Comparison of ENCODE assay signal across 8 mouse cellular contexts in the genomic region with DNA sequence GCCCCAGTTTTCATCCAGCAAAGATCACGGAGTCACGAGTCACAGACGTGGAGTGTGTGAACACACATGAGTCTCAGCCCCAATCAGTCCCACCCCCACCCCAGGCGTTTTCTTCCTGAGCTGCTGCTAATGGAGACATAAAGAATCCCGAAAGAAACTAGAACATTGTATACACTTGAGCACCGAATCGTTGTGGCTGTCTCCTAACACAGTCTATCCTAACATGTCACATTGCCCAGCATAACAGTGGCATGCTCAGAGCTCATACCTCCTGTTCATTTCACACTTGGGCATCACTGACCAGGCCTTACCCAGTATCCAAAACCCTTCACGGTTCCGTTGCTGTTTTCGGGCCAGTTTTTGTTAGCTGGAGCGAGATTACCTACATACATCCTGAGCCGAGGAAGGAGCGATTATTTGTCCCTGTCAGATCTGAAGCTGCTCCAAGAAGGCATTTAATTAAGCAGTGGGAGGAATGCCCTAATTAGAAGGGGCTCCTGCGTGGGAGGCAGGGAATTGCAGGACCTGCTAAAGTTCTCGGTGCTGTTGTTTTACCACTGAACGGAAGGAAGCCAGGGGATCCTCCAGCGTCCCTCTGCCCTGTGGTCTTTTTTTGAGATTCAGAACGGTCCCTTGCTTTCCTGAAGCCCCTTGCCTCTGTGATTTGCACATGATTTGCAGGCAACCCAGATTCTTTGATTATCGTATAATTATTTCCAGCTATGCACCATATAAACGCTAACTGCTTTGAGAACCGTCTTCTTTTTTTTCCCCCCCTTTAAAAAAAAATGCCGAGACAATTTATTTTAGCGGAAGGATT. TPM values are rescaled to one million over a fixed set of nuclear protein-coding genes. Genes with fewer than 3 reads are reported as not detected.
DNase-seq lines count a peak whose midpoint lies in the region; ATAC-seq and TF ChIP-seq lines count a peak whose summit lies in the region.

No protein-coding gene starts in this region.

- peak overlapping the region; percentile 36 for H3K4me3 ChIP-seq in left cerebral cortex, adult 2 months
- H3K4me3 ChIP-seq in hindbrain, embryonic 13.5 days, result peak overlapping the region; percentile 24
- no peak overlapping the region for H3K4me3 ChIP-seq in liver, embryonic 16.5 days (ENCODE audit: low read depth, low read length)

- intact Hi-C loops in left cerebral cortex, adult 2 months (cut with DNase I), result loop anchor here (1.0 to 2.0 kb wide), 2 partner anchors 25 to 54 kb away; a partner anchor contains a TSS
- intact Hi-C loops in left cerebral cortex, postnatal 10 days (cut with DNase I), result no loop called here

- peak in 1 of 2 experiments; percentile 34 for DNase-seq in left cerebral cortex, adult 2 months (ENCODE audit: extremely low spot score in 1 of 2, low spot score in 2 of 2)
- DNase-seq in left cerebral cortex, postnatal 10 days (ENCODE audit: extremely low spot score in 1 of 2, low spot score in 2 of 2), result no peak
- DNase-seq in embryo, embryonic 10.5 days (ENCODE audit: low spot score), result peak; percentile 29
- DNase-seq in adrenal gland, adult 18-20 months (ENCODE audit: low spot score in 2 of 2), result no peak
- no peak for DNase-seq in c-Kit-positive CD71-positive TER-119-positive erythroid progenitor cells, embryonic 14.5 days (ENCODE audit: low spot score)
- no peak for DNase-seq in thymus, postnatal 0 days (ENCODE audit: low spot score)

- H3K4me1 ChIP-seq in hindbrain, embryonic 13.5 days (replicated peaks), result peaks cover 20% of the 10 kb centered on the region
- H3K4me1 ChIP-seq in liver, embryonic 16.5 days (ENCODE audit: control insufficient read depth, low read depth, low read length), result no peaks in the 10 kb centered on the region; the same call in 1 of the 2 replicates

- peak overlapping the region; percentile 56 for H3K27ac ChIP-seq in left cerebral cortex, adult 2 months
- no peak overlapping the region for H3K27ac ChIP-seq in hindbrain, embryonic 13.5 days
- H3K27ac ChIP-seq in liver, embryonic 16.5 days (ENCODE audit: low read length), result no peak overlapping the region

- H3K9ac ChIP-seq in hindbrain, embryonic 13.5 days, result peak overlapping the region; percentile 53
- H3K9ac ChIP-seq in liver, embryonic 16.5 days (ENCODE audit: low read depth, low read length), result no peak overlapping the region

- no peaks in the 10 kb centered on the region for H3K9me3 ChIP-seq in hindbrain, embryonic 13.5 days
- H3K9me3 ChIP-seq in liver, embryonic 16.5 days (replicated peaks; ENCODE audit: control insufficient read depth, low read length), result no peaks in the 10 kb centered on the region

- WGBS in hindbrain, embryonic 13.5 days, result 35% methylated on average over 23 of the region's 23 CpGs
- WGBS in liver, embryonic 16.5 days (ENCODE audit: insufficient replicate concordance), result 29% methylated on average over 23 of the region's 23 CpGs

- H3K27me3 ChIP-seq in hindbrain, embryonic 13.5 days, result no peaks in the 10 kb centered on the region
- H3K27me3 ChIP-seq in liver, embryonic 16.5 days (ENCODE audit: control insufficient read depth, insufficient read depth, low read depth, low read length), result no peaks in the 10 kb centered on the region

- peak overlapping the region; percentile 45 for H3K4me2 ChIP-seq in hindbrain, embryonic 13.5 days
- H3K4me2 ChIP-seq in liver, embryonic 16.5 days (ENCODE audit: low read depth, low read length), result 0 out of 2 replicates have a peak overlapping the region, but pooled peaks have one; percentile 10

- ATAC-seq in hindbrain, embryonic 13.5 days (ENCODE audit: low FRiP score), result no peak
- no peak for ATAC-seq in liver, embryonic 16.5 days (ENCODE audit: low read depth)

- no peaks in the 10 kb centered on the region for H3K36me3 ChIP-seq in hindbrain, embryonic 13.5 days
- H3K36me3 ChIP-seq in liver, embryonic 16.5 days (ENCODE audit: control insufficient read depth, insufficient read depth), result no peaks in the 10 kb centered on the region

- TF ChIP-seq CTCF in left cerebral cortex, adult 2 months (IDR thresholded peaks at IDR 0.05), result no peak

RNA-seq across cellular contexts. Expression of a gene that starts 53.4 kb away (rescaled TPM):
- 100 to 1,000 TPM; 217 to 237 TPM for total RNA-seq in left cerebral cortex, adult 2 months (2021)
- 100 to 1,000 TPM; 237 to 241 TPM for total RNA-seq in left cerebral cortex, postnatal 10 days (2021)
- polyA plus RNA-seq in hindbrain, embryonic 13.5 days (2015; fragmentation: Nextera tagmentation; extraction: Ambion mirVana), result 207 and 215 TPM in 2 replicates
- 67.0 and 76.2 TPM in 2 replicates for polyA plus RNA-seq in liver, embryonic 16.5 days (2015; fragmentation: Nextera tagmentation; extraction: Ambion mirVana)
- 100 to 1,000 TPM; 124 to 136 TPM for total RNA-seq in adrenal gland, adult 18-20 months (2021)
- polyA plus RNA-seq in thymus, postnatal 0 days (2015; fragmentation: Nextera tagmentation; extraction: Ambion mirVana), result 222 and 227 TPM in 2 replicates
